Mouse (Mus musculus) myocyte (in vitro differentiated cells): Measurements from ENCODE around the gene Atxn2.

Experiments
- CEBPB ChIP-seq: IDR thresholded peaks from 2 replicates; pipeline ENCODE4 v1.6.1; 2011; ENCODE audit warnings: mild to moderate bottlenecking, moderate library complexity; ENCODE audit not compliant: poor library complexity, insufficient read depth, severe bottlenecking
- MYOG ChIP-seq, 3 experiments: IDR thresholded peaks; one replicate each; pipeline ENCODE4 v1.6.1; 2011; ENCODE audit warnings: control low read depth in 2 of 3, low read depth in 2 of 3, mild to moderate bottlenecking in 2 of 3; ENCODE audit not compliant: insufficient read length in 2 of 3, control insufficient read depth in 1 of 3, insufficient read depth in 1 of 3
- TCF12 ChIP-seq: IDR thresholded peaks from one replicate; pipeline ENCODE4 v1.6.1; 2011; ENCODE audit warnings: mild to moderate bottlenecking, control low read depth; ENCODE audit not compliant: poor library complexity, insufficient read depth, severe bottlenecking
- TCF3 ChIP-seq: IDR thresholded peaks from one replicate; pipeline ENCODE4 v1.6.1; 2011; ENCODE audit warnings: low read depth, control low read depth; ENCODE audit not compliant: insufficient read length

- no peak for TF ChIP-seq MYOG (IDR thresholded peaks at IDR 0.05; ENCODE audit: control insufficient read depth in 1 of 3, insufficient read depth in 1 of 3, insufficient read length in 2 of 3, low read depth in 2 of 3)
- TF ChIP-seq TCF3: no peak
- no peak for TF ChIP-seq TCF12
- TF ChIP-seq CEBPB: no peak
Measured at GRCm38 (mm10) chr5:121815067-121815466, 103.9 kb downstream of the Atxn2 start.
